Mouse (Mus musculus) cerebellum, postnatal 25 days (tissue): ENCODE data around the gene Dnah8.

Experiments
- DNase-seq, 2 experiments: peaks; one replicate each; pipeline ENCODE4 v3.0.0; 2021; ENCODE audit warnings: mixed read lengths in 2 of 2

Dnah8 gene

GRCm38 (mm10) chr17:30825731-30826304, 201.7 kb downstream of the Dnah8 start:
- no peak for DNase-seq

- no peak for DNase-seq
Observed at GRCm38 (mm10) chr17:30831170-30831569, 207.0 kb downstream of the Dnah8 start.

- no peak for DNase-seq
Observed at GRCm38 (mm10) chr17:30835419-30835818, 211.3 kb downstream of the Dnah8 start.

GRCm38 (mm10) chr17:30837031-30837430, 212.9 kb downstream of the Dnah8 start:
- DNase-seq, result no peak

- no peak for DNase-seq
Observed at GRCm38 (mm10) chr17:30840046-30840445, 215.9 kb downstream of the Dnah8 start.

DNA sequence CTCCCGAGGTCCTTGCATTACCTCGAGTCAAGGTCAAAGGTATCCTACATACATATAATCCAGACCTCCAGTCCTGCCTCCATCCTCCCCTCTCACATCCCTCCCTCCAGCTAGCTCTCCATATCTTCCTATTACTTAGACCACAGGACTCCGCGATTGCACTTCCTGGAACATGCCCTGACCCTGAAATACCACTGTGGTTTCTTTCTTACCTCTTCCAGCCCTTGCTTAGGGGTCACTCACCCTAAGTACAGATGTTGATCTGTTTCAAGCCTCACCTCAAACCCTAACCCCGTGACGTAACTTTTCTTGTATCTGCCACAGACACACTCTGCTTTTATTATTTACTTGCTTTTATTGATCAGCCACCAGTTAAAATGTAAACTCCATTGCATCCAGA, 218.2 kb downstream of the Dnah8 start:
- DNase-seq, result no peak

- peak; percentile 20 to 55 for DNase-seq
Observed at GRCm38 (mm10) chr17:30844321-30844791, 220.2 kb downstream of the Dnah8 start.

DNA sequence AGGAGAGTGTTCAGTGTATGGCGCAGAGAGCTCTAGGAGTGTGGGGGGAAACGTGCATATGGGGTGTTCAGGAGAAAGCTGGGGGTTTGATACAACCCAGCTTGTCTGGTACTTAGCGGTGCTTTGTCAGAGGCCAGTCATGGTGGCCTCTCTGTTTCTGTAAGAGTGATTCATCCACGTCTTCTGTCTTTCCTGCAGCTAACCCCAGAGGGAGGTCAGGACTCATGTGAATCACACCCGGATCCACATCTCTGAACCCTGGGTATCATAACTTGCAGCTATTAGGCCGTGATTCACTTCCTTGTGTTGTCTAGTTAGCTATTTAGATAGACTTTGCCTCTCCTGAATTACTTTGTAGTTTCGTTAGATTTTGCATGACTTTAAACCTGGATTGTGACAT, 223.3 kb downstream of the Dnah8 start:
- no peak for DNase-seq

- no peak for DNase-seq
Observed at GRCm38 (mm10) chr17:30848086-30848485, 223.9 kb downstream of the Dnah8 start.

DNA sequence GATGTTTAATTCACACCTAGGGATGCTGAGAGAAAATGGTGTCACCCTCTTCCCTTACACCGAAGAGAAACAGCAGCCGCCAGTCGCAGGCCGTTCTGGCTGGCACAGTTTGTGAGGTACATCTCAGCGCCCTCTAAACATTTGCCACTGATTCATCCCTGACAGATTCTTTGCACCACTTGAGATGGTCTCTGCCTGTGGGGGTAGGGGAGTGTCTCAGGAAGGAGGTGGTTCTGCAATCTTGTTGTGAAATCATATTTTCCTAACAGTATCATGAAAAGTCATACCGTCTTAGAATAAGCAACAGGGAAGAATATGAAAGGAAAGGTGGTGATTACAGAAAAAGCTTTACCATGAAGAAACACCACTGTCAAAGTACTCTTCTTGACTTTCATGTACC, 224.7 kb downstream of the Dnah8 start:
- DNase-seq, result no peak

DNA sequence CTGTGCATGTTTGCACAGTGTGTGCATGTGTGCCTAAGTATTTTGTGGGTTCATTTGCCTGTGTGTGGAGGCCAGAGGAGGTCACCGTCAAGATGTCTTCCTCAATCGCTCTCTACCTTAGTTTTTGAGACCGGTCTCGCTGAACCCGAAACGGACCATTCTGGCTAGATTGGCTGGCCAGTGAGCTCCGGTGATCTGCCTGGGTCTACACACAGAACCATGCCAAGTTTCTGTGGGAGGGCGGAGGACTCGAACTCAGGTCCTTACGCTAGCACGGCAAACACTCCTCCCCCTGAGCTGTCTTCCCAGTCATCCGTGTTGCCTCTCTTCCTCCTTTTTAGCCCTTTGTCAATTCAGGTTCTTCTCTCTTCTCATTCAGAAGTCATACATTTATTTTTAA, 225.7 kb downstream of the Dnah8 start:
- DNase-seq, result no peak

DNA sequence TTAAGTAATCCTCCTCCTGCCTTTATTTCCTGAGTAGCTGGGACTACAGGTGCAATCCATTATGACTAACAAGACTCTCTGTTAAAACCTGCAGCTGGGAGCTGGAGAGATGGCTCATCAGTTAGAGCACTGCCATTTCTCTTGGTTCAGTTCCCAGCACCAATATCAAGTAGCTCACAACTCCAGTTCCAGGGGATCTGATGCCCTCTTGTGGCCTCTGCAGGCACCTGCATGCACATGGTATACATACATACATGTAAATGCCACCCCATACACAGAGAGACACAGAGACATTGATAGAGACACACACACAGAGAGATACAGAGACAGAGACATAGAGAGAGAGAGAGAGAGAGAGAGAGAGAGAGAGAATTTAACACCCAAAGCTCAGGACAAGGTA, 228.2 kb downstream of the Dnah8 start:
- no peak for DNase-seq

- no peak for DNase-seq
Observed at GRCm38 (mm10) chr17:30857347-30857746, 233.2 kb downstream of the Dnah8 start.

DNA sequence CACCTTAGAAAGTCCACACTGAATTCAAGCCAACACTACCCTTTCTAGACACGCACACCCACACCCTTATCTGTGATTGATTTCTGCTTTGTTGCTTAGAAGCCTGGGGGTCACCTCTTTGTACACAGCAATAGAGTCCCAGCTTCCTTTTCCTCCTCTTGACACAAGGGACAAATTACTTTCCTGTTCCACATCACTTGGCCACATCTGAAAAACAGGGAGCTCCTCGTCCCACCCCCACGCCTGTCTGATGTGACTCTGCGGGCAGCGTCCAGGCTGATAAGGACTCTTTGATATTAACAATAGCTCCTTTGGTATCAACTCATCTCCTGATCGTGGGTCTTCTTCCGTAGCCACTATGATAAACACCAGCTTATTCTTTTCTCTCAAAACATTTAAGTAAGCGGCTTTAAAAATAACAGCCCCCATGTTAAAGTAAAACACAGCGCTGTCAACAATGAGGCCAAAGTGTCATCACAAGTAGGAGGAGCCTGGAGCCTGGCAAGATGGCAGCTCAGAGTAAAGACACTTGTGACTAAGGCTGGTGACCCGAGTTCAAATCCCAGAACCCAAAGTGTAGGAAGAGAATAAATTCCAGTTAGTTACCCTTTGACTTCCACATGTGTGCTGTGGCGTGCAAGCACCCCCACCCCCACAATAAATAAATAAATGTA, 234.6 kb downstream of the Dnah8 start:
- no peak for DNase-seq

DNA sequence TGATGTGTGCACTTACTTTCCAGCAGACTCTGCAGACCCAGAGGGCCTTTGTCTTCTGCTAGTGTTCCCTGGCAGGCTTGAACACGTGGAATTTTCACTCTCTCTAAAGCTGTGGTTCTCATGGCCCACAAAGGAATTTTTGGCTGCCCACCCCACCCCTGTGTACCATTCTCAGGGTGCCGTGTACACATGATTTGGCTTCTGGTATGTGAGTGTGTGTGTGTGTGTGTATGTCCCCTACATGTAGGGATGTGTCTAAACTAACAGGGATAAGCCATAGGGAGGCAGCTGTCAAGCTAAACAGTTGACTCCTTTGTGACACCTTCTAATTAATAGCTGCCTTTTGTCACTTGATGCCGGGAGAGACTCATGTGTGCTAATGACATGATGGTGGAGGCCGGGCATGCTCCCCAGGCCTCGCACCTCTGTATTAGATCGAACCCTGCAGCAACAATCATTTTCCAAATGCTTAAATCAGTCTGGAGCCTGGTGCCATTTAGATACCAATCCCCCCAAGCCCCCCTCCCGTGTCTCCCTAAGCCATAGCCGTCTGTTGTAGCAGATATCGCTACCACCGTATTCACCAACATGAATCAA, 235.9 kb downstream of the Dnah8 start:
- no peak for DNase-seq

DNA sequence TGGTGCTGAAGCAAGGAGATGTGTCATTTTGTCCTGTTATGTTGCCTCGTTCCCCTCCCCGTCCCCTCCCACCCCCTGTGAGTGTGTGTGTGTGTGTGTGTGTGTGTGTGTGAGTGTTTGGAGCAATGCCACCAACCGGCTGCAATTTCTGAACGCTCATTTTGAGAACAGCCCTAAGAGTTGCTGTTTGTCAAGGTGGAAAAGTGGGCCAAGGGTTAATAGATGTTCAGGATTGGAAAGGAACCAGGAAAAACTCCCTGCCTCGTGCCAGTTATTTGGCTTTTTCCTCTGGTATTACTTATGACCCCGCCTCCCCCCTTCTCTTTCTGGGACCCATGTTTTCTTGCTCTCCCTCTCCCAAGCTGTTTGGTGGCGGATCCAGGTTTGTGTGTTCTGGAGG, 236.5 kb downstream of the Dnah8 start:
- no peak for DNase-seq

- no peak for DNase-seq
Observed at GRCm38 (mm10) chr17:30866281-30866680, 242.1 kb downstream of the Dnah8 start.

- peak; percentile 48 to 71 for DNase-seq
Observed at GRCm38 (mm10) chr17:30866966-30867365, 242.8 kb downstream of the Dnah8 start.

DNA sequence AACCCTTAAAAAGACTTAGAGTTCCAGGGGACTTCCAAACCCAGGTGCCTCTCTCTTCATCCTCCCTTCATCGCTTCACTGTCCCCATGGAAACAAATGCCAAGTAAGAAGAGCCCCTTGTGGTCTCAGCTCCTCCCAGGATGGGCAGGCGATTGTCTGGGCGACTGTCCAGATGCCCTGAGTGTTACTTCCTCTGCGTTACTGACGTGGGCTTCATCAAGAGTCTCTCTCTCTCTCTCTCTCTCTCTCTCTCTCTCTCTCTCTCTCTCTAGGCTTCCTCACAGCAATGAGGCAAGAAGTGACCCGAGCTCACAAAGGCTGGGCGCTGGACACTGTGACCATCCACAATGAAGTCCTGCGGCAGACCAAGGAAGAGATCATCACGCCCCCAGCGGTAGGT, 246.9 kb downstream of the Dnah8 start:
- DNase-seq, result no peak

GRCm38 (mm10) chr17:30874276-30874675, 250.1 kb downstream of the Dnah8 start:
- no peak for DNase-seq

- peak; percentile 87 to 92 for DNase-seq
Observed at GRCm38 (mm10) chr17:30877456-30877855, 253.3 kb downstream of the Dnah8 start.

- no peak for DNase-seq
Observed at GRCm38 (mm10) chr17:30878626-30879025, 254.5 kb downstream of the Dnah8 start.

DNA sequence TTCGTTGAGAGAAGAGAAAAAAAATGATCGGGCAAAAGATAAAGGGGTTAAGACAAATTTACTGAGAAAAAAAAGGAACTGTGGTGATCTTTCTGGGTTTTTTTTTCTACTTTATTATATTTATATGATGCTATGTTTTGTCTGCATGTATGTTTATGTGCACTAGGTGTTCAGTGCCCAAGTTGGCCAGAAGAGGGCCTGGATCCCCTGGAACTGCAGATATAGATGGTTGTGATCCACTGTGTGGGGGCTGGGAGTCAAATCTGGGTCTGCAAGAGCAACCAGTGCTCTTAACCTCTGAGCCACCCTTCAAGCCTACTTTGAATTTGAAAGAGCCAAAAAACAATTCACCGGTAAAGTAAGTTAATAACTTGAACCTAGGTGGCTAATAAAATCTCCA, 256.2 kb downstream of the Dnah8 start:
- DNase-seq, result no peak

- no peak for DNase-seq
Observed at GRCm38 (mm10) chr17:30881001-30881400, 256.8 kb downstream of the Dnah8 start.
